Mouse (Mus musculus) C2C12 (cell line): Measurements from ENCODE around the gene Gm28729. TPM values are rescaled to one million over a fixed set of nuclear protein-coding genes. Genes with fewer than 3 reads are reported as not detected.

Experiments used
- H3K27me3 ChIP-seq: one replicate; pipeline ENCODE4 v1.6.1; 2011; ENCODE audit not compliant: control insufficient read depth, insufficient read depth, insufficient read length
- H3K36me3 ChIP-seq: one replicate; pipeline ENCODE4 v1.6.1; 2011; ENCODE audit not compliant: control insufficient read depth, insufficient read depth
- H3K4me3 ChIP-seq: one replicate; pipeline ENCODE4 v1.5.1; 2011; ENCODE audit warnings: mild to moderate bottlenecking, control low read depth; ENCODE audit not compliant: poor library complexity, insufficient read depth, severe bottlenecking
- H3K79me2 ChIP-seq: one replicate; pipeline ENCODE4 v1.6.1; 2011; ENCODE audit not compliant: control insufficient read depth, insufficient read depth
- H3K79me3 ChIP-seq: one replicate; pipeline ENCODE4 v1.6.1; 2011; ENCODE audit warnings: low read depth, control low read depth
- H3ac ChIP-seq: one replicate; pipeline ENCODE3; 2011; ENCODE audit warnings: low read depth; ENCODE audit not compliant: control insufficient read depth, insufficient read length
- CEBPB ChIP-seq: IDR thresholded peaks from one replicate; pipeline ENCODE4 v1.6.1; 2011; ENCODE audit warnings: low read depth, mild to moderate bottlenecking, control low read depth, moderate library complexity
- CTCF ChIP-seq: IDR thresholded peaks from one replicate; pipeline ENCODE4 v1.5.1; 2011; ENCODE audit not compliant: control insufficient read depth, insufficient read depth, insufficient read length
- FOSL1 ChIP-seq: IDR thresholded peaks from one replicate; pipeline ENCODE4 v1.8.0; 2011; ENCODE audit warnings: mild to moderate bottlenecking, low read length; ENCODE audit not compliant: poor library complexity, insufficient read depth, severe bottlenecking
- MAX ChIP-seq: IDR thresholded peaks from one replicate; pipeline ENCODE4 v1.6.1; 2011; ENCODE audit warnings: mild to moderate bottlenecking, control low read depth
- MYOD1 ChIP-seq: IDR thresholded peaks from one replicate; pipeline ENCODE4 v1.6.1; 2011; ENCODE audit warnings: low read depth; ENCODE audit not compliant: control insufficient read depth, insufficient read length
- MYOG ChIP-seq: IDR thresholded peaks from one replicate; pipeline ENCODE4 v1.6.1; 2011; ENCODE audit not compliant: control insufficient read depth, insufficient read length; ENCODE audit errors: extremely low read depth
- USF1 ChIP-seq: IDR thresholded peaks from one replicate; pipeline ENCODE4 v1.6.1; 2011; ENCODE audit warnings: low read depth, mild to moderate bottlenecking, control low read depth, moderate library complexity
- polyA plus RNA-seq: library from polyadenylated mRNA; unstranded; fragments of >200 nt; fragmentation: generic; extraction: Trizol; gene quantifications from one replicate; pipeline ENCODE4 v1.2.1, GENCODE M21; 2012; ENCODE audit warnings: missing spikeins

The Gm28729 gene
- polyA plus RNA-seq, 1 experiment = not detected

DNA sequence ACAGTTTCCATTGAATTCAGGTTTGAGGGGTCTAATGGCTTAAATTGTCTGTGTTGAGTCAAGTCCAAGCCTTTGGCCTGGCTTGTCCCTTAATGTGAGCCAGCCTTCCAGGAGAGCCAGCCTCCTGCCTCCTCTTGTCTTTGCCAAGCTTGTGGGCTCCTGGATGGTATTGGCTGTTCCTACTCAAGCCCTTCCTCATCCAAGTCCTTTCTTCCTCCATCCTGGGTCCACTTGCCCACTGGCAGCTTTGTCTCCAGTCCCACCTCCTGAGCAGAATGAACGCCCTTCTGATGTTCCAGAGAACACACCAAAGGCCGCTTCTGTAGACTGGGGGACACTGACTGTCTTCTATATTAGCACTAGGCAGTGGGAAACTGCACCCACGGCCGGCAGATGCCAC lies 19.9 kb downstream of the Gm28729 start:
- Histone ChIP-seq H3K79me3 (no peaks in the 10 kb centered on the region), H3K36me3 (no peaks in the 10 kb centered on the region), H3K4me3 (no peak overlapping the region), H3K27me3 (peaks cover 5% of the 10 kb centered on the region), H3ac (no peak overlapping the region), H3K79me2 (no peaks in the 10 kb centered on the region)
- TF ChIP-seq CTCF (no peak), FOSL1 (no peak), MYOD1 (no peak), MAX (no peak), USF1 (no peak), CEBPB (no peak), MYOG (no peak)

DNA sequence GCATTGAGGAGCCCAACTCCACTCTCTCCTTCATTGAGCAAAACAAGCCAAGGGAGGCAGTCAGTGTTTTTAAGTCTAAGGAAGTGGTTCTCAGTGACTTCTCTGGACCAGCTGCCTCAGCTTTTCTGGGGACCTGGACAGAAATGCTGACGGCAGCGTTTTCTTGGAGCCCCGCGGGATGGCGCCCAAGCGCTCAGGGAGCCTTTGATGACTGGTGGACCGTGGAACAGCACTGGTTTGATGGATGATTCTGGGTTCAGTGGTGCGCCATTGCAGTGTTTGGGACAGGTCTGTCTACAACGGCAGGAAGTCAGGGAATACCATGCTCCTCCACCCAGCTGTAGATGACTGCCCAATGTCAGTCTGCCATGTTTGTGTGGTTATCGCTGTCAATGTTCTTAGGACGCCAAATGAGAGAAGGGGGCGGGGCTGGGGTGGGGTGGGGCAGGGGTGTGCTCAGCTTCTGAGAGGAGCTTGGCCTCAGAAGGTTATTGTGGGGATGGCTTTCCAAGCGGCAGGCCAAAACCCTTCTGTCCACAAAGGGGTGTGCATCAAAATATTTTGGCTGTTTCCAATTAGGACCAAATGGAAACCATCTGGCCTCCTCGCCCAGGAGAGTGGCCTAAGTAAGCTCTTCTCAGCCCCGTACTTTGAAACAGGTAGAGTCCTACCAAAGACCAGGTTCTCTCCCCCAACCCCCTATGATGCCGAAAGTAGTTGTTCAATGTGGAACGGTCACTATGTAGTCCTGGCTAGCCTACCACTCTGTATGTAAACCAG lies 20.8 kb downstream of the Gm28729 start:
- no peak overlapping the region for H3K4me3 ChIP-seq
- H3ac ChIP-seq = no peak overlapping the region
- no peaks in the 10 kb centered on the region for H3K79me3 ChIP-seq
- peaks cover 5% of the 10 kb centered on the region for H3K27me3 ChIP-seq
- TF ChIP-seq CTCF (no peak), MAX (no peak), USF1 (no peak), FOSL1 (no peak), MYOG (no peak), CEBPB (no peak), MYOD1 (no peak)
- no peaks in the 10 kb centered on the region for H3K36me3 ChIP-seq
- H3K79me2 ChIP-seq = no peaks in the 10 kb centered on the region

DNA sequence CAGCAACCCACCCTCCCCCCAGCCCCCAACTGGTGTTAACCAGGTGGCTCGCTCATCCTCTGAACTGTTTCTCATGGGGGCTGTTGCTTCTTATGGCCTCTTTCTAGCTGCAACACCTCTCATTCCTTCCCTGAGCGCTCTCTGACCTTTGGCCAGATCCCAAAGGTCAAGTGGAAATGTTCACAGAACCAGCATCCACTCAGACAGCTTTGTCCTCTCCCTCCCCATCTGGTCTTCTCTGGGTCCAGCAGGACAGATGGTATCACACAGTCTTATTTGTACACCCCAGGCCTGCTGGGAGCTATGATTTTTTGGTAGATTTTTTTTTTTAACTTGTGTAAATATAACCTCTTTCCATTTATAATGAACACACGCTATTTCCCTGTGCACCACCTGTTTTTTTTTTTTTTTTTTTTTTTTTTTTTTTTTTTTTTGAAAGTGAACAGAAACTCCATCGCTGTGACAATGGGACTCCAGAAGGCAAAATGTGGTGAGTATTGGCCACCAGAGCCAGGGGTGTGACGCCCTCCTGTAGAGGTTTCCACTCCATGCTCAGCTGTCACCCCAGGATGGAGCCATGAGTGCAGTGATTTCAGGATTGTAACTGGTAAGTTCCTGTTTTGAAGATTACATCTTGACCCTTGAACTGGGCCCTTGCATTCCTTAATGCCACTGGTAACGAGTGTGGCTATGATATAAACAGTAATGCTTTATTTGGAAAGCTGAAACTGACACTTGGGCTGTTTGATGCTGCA lies 22.0 kb downstream of the Gm28729 start:
- Histone ChIP-seq H3K79me2 (no peaks in the 10 kb centered on the region), H3K79me3 (no peaks in the 10 kb centered on the region), H3K27me3 (peaks cover under 1% of the 10 kb centered on the region), H3K4me3 (no peak overlapping the region), H3ac (no peak overlapping the region), H3K36me3 (no peaks in the 10 kb centered on the region)
- TF ChIP-seq FOSL1 (no peak), CEBPB (no peak), USF1 (no peak), MYOG (no peak), MYOD1 (no peak), MAX (no peak), CTCF (no peak)

DNA sequence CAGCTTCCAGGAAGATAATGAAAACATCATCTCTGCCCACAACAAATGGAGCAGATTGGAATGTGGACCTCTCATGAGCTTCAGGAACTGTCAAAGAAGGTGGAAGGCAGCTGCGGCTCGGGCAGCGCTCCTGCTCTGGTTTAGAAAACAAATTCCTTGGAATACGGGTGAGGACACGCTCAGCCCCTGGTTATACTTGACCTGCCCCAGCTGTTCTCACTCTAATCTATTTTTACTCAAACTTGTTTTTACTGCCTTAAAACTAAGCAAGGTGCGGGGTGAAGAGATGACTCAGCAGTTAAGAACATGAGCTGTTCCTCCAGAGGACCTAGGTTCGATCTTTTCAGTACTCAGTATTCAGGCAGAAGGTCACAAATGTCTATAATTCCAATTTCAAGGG lies 23.8 kb downstream of the Gm28729 start:
- Histone ChIP-seq H3ac (no peak overlapping the region), H3K79me3 (no peaks in the 10 kb centered on the region), H3K79me2 (no peaks in the 10 kb centered on the region), H3K27me3 (no peaks in the 10 kb centered on the region), H3K4me3 (no peak overlapping the region), H3K36me3 (no peaks in the 10 kb centered on the region)
- TF ChIP-seq CTCF = no peak
- TF ChIP-seq FOSL1 = no peak
- no peak for TF ChIP-seq MYOG
- TF ChIP-seq USF1 = no peak
- no peak for TF ChIP-seq MYOD1
- no peak for TF ChIP-seq CEBPB

DNA sequence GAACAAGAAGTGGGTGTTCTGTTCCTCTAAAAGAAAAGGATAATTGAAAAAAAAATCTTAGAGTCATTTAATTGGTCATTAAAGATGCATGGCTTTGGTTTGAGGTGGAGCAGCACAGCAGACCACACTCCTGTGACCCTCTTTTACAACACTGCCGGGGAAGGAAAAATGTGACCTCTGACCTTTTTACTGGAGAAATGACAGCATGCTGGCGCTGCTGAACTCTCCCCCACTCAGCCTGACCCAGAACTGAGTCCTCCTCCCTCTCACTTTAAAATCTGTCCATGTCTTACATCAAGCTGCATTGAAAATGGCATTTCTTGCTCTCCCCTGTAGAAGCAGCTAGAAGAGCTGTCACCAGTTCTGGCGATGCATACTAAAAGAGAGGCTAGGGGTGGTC lies 31.9 kb downstream of the Gm28729 start:
- no peaks in the 10 kb centered on the region for H3K27me3 ChIP-seq
- H3K4me3 ChIP-seq = no peak overlapping the region
- no peaks in the 10 kb centered on the region for H3K79me3 ChIP-seq
- H3K36me3 ChIP-seq = no peaks in the 10 kb centered on the region
- TF ChIP-seq FOSL1 (no peak), MYOG (no peak), USF1 (no peak), CTCF (no peak), CEBPB (no peak), MAX (no peak), MYOD1 (no peak)
- H3K79me2 ChIP-seq = no peaks in the 10 kb centered on the region
- no peak overlapping the region for H3ac ChIP-seq
